Mouse (Mus musculus) brain, embryonic 18.5 days (tissue): ENCODE data around the gene Ankfy1.
"Not testable (repeated sequence)": the region's sequence is repeated elsewhere in the genome, so short reads cannot be mapped to it uniquely, and the experiment has no call there.

ENCODE experiments used
- DNase-seq: peaks from one replicate; pipeline ENCODE4 v3.0.0-alpha.2; 2012; ENCODE audit warnings: low read depth, low spot score

Ankfy1 gene

GRCm38 (mm10) chr11:72689551-72690510 is at the start of gene Ankfy1:
TSS of gene Ankfy1 (plus strand) at chr11:72690006.
- DNase-seq = peak; percentile 89

GRCm38 (mm10) chr11:72642730-72643129 is 47.1 kb upstream of the Ankfy1 start:
- no peak for DNase-seq

- no peak for DNase-seq
These were observed 44.4 kb upstream of the Ankfy1 start for GRCm38 (mm10) chr11:72645386-72645785.

GRCm38 (mm10) chr11:72650347-72650746 is 39.5 kb upstream of the Ankfy1 start:
- DNase-seq = no peak

- no peak for DNase-seq
These were observed 29.9 kb upstream of the Ankfy1 start for GRCm38 (mm10) chr11:72659918-72660317.

GRCm38 (mm10) chr11:72660359-72660758 is 29.4 kb upstream of the Ankfy1 start:
- DNase-seq = no peak

GRCm38 (mm10) chr11:72664641-72665040 is 25.2 kb upstream of the Ankfy1 start:
- DNase-seq = no peak

GRCm38 (mm10) chr11:72670634-72671033 is 19.2 kb upstream of the Ankfy1 start:
- no peak for DNase-seq

- DNase-seq = no peak
These were observed 18.4 kb upstream of the Ankfy1 start for GRCm38 (mm10) chr11:72671294-72671988.

- DNase-seq = no peak
These were observed 17.4 kb upstream of the Ankfy1 start for GRCm38 (mm10) chr11:72672438-72672837.

- DNase-seq = no peak
These were observed 14.5 kb upstream of the Ankfy1 start for GRCm38 (mm10) chr11:72675280-72675679.

- no peak for DNase-seq
These were observed 9.1 kb upstream of the Ankfy1 start for GRCm38 (mm10) chr11:72680726-72681125.

- DNase-seq = no peak
These were observed 6.4 kb upstream of the Ankfy1 start for GRCm38 (mm10) chr11:72683402-72683801.

GRCm38 (mm10) chr11:72686697-72687096 is 3.1 kb upstream of the Ankfy1 start:
- no peak for DNase-seq

- DNase-seq = no peak
These were observed 1.6 kb upstream of the Ankfy1 start for GRCm38 (mm10) chr11:72688242-72688641.

- DNase-seq = no peak
These were observed 691 bp upstream of the Ankfy1 start for GRCm38 (mm10) chr11:72689115-72689514.

GRCm38 (mm10) chr11:72692353-72692752 is 2.5 kb downstream of the Ankfy1 start:
- DNase-seq = no peak

GRCm38 (mm10) chr11:72695025-72695424 is 5.2 kb downstream of the Ankfy1 start:
- no peak for DNase-seq

GRCm38 (mm10) chr11:72696368-72696971 is 6.7 kb downstream of the Ankfy1 start:
- DNase-seq = no peak

- no peak for DNase-seq
These were observed 7.5 kb downstream of the Ankfy1 start for GRCm38 (mm10) chr11:72697323-72697722.

GRCm38 (mm10) chr11:72705111-72705510 is 15.3 kb downstream of the Ankfy1 start:
- not testable (repeated sequence) for DNase-seq

- DNase-seq = no peak
These were observed 22.9 kb downstream of the Ankfy1 start for GRCm38 (mm10) chr11:72712721-72713120.
